Mouse (Mus musculus): ENCODE measurements around the gene Magee1.
"Not testable (repeated sequence)": the region's sequence is repeated elsewhere in the genome, so short reads cannot be mapped to it uniquely, and the experiment has no call there.

Gene Magee1

DNA sequence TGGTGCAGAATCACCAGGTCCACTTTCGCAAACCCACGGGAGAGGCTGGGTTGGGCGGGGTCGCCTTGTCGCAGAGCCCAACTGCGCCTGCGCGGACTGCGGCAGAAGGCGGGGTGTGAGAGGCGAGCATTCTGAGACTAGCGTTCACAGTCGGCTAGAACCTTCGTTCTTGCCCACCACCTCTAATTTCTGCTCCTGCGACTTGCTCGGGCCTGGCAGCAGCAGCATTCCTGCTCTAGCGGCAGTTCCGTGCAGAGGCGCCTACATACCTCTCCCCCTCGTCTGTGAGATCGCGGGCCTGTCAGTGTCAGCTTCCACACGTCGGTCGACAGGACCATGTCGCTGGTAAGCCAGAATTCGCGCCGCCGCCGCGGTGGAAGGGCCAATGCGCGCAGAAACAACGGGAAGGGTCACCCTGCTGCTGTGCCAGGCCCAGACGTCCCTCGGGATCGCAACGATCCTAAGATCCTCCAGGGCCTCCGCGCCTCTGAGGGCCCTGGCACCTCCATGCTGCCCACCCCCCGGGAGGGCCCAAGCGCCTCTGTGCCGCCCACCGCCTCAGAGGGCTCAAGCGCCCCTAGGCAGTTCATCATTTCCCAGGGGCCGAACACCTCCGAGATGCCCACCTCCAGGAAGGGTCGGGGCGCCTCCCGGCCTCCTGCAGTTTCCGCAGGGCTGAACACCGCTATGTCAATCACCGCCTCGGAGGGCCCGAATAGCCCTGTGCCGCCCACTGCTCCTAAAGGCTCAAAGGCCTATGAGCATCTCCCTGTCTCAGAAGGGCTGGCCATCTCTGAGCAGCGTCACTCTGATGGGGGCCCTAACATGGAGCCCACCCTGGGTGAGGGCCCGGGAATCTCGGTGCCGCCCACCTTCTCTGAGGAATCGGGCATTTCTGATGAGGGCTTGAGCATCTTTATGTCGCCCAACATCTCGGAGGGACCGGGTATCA lies at the start of gene Magee1:
Gene Magee1 (plus strand): TSS at position 104 of the 952 bp plus-strand sequence.
- DNase-seq, result peak; percentile 57 to 65

DNA sequence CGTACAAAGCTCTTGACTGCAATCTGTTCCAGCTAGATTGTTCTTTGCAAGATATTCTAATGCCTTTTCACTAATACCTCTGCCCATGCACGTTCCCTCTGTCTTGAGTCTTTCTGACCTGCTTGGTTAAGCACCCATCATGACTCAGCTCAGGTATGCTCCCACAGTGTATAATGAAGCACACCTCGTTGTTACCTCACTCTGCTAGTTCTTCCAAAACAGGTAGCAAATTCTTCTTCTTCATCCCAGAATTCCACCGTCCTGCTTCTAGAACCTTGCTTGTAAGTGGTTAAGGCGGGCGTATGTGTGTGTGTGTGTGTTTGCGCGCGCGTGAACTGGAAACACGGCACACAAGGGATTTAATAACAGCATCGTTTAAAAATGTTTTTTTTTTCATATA lies 41.0 kb upstream of the Magee1 start:
- no peak for DNase-seq

DNA sequence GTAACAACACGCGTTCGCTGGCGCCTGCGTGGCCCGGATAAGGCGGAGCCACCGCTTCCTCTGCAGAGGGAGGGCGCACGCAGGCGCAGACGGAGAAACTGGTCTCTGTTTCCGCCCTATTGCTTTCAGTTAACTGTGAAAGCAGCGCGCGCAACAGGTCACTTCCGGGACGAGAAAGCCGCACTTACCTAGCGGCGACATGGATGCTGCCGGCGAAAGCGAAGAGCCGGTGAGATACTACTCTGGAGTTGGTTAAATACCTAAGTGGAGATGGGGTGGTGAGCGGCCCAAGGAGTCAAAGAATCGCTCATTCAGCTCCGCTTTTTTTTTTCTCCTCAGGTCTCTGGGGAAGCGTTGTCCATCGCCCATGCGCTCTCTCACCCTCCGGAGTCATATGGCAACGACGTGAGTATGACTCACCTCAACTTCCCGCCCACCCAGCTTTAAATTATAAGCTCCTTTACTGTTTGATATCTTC lies 40.5 kb upstream of the Magee1 start, which contains the start of gene Pbdc1:
Gene Pbdc1 (plus strand): TSS at position 142 of the 478 bp plus-strand sequence.
- DNase-seq, result peak; percentile 79 to 89

DNA sequence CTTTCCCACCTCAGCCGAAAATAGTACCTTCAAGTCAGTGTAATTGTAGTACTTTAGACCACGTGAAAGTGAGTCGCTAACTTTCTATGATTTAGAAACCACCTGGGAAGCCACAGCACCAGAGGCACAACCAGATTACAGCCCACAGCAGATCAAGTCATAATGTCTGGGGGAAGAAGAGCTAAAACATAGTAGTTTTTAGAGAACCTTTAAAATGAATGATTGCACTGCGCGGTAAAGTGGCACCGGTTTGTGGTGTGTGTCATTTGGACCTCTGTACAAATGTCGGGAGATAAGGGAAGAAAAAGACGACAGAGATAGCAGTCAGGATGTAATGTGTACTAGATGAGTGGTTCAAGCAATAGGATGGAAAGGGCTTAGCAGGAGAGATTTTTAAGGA lies 40.1 kb upstream of the Magee1 start:
- no peak for DNase-seq

DNA sequence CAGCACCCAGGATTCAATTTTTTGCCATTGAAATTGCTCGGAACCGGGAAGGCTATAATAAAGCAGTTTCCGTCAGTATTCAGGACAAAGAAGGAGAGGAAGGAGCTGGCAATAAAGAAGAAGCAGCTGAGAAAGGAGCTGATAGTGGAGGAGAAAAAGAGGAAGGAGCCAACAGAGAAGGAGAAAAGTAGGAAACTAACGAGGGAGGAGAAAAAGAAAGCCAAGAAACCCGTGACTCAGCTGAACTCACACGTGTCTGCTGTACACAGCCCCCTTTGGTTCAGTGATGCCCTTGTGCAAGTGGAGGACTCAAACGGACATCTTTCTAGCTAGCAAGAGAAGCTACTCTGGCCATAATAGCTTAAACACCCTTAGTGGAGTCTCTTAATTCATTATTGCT lies 37.2 kb upstream of the Magee1 start:
- DNase-seq, result not testable (repeated sequence)

DNA sequence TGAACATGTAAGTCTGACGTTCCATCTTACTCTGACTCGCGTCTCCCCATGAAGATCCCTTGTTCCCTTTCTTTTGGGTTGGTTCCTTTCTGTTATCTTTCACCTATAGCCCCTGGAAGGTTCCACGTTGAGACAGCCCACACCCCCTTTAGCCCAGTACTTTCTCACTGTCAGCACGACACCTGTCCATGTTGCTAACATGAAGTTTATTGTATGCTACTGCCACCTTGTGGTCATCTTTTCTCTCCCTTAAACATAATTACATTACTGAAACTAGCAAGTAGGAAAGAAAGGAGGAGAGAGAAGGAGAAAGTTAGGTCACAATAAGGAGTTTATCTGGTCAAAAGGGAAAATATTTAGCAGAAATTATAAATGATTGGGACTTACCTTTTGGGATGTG lies 16.0 kb upstream of the Magee1 start:
- no peak for DNase-seq

DNA sequence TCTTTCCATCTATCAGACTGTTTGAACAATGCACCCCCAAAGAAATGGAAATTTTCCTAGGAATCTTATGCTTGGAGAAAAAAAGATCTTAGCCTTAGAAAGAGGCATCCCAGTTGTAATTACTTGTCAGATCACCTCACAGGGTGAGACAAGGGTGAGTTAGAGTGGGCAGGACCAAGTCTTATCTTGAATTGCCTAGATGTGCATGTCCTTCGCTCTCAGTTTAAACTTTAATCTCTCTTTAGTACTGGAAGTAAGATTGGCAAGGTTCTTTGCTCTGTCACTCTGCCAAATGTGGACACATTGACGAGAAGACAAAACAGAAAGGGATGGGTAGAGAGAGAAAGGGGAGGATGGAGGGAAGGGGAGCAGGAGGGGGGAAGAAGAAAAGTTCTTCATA lies 5.2 kb upstream of the Magee1 start:
- DNase-seq, result no peak

DNA sequence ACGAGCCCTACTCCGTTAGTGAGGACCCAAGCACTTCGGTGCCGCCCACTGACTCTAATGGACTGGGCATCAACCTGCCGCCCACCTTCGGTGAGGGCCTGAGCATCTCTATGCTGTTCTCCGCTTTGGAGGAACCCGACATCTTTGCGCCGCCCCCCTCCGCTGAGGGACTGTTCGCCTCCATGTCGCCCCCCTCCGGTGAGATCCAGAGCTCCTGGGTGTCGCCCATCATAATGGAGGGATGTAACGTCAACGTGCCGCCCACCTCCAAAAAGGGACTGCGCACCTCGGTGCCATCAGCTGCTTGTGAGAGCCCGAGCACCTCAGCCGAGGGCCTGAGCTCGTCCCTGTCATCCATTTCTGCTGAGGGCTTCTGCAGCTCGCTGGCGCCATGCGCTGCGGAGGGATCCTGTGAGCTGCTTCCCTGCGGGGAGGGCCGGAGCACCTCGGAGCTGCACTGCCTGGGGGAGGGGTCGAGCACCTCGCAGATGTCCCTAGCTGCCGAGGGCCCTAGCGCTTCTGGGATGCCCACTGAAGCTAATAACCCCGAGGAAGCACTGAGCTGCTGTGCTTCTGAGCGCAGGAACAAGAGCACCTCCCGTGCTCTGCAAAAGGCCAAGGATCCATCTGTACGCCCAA lies 1.2 kb downstream of the Magee1 start:
- DNase-seq, result peak; percentile 52 to 65

DNA sequence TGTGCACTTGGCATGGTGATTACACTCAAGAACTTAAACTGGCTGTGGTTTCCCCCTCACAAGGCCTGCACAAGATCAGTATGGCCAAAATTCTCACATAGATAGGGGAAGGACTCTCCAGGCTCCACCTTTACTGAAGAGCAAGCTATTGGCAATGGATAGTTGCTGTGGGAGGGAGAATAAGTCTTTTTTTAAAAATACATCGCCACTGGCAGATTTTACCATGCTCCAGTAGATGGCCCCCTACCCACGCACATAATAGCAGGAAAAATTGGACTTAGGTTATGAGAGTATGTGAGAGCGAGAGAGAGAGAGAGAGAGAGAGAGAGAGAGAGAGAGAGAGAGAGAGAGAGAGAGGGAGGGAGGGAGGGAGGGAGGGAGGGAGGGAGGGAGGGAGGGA lies 4.7 kb downstream of the Magee1 start:
- no peak for DNase-seq

DNA sequence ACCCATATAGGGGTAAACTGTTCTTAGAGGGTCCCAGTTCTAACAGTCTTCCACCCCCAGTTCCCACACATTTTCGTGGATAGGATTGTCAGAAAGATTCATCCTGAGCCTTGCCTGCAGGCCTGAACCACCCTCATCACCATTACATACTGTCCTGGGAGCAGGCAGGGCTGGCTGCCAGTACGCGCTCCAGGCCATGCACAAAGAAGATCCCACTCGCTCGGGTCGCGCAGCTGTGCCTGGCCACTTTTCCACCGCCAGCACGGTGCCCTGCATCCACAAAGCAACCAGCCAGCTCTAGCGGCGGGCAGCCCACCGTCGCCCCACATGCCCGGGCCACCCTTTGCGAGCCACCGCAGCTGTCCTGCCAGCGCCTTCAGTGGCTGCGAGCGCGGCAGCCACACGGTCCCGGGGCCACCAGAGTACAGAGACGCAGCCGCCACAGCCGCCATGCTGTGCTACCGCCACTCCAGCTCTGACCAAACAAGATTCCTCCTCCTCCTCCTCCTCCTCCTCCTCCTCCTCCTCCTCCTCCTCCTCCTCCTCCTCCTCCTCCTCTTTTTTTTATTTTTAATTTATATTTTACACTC lies 31.8 kb downstream of the Magee1 start:
- DNase-seq, result no peak

DNA sequence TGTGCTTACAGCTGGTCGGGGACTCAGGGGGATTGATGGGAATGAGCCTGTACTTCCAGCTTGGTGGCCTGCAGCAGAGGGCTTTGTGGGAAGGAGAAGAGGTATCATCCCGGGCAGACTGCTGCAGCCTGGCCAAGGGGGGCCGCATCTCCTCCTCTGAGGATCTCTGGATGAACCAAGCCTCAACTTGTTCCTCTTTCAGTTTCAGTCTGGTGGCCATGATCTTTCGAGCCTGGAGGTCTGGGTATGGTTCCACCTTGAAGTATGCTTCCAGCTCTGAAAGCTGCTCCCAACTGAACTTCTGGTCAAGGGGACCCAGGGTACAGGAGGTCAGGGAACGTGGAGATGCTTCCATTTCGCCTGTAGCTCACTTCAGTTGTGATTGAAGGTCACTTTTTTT lies 44.8 kb downstream of the Magee1 start:
- DNase-seq, result not testable (repeated sequence)

DNA sequence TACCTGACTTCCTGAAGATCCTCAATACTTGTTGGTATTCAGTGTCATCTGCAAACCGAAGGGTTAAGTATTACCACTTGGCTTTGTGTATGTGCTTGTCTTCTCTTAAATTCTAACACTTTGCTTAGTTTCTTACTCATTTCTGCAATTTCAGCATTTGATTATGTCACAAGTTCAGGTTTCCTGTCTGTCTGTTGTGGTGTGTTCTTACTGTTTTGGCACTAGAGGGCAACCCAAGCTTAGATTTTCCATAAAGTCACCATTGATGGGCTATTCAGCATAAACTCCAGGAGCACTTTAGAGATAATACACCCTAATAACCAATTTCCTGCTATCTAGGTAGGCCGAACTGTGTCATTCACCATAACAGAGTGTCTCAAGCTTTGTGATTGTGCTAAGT lies 47.0 kb downstream of the Magee1 start:
- no peak for DNase-seq

Measured in spleen, adult 18-20 months (tissue).